Mouse (Mus musculus) kidney, postnatal 0 days (tissue): ENCODE measurements around the gene Gm10073. TPM values are rescaled to one million over a fixed set of nuclear protein-coding genes. Genes with fewer than 3 reads are reported as not detected.

Source experiments
- ATAC-seq: fragments of 200-750 bp; cut with Nextera tagmentation; replicated peaks from 2 replicates; pipeline ENCODE4 v1.8.0; 2017; ENCODE audit warnings: low read depth, moderate number of reproducible peaks, moderate TSS enrichment, moderate library complexity; ENCODE audit not compliant: low FRiP score
- DNase-seq: peaks from one replicate; pipeline ENCODE4 v3.0.0-alpha.2; 2016; ENCODE audit warnings: low spot score
- H3K27ac ChIP-seq: fragments of 300-500 bp; sonication (generic); 2 replicates; pipeline ENCODE4 v1.5.1; 2014; ENCODE audit warnings: mild to moderate bottlenecking
- H3K27me3 ChIP-seq: fragments of 300-500 bp; sonication (generic); 2 replicates; pipeline ENCODE4 v1.6.1; 2014; ENCODE audit warnings: low read length, mixed read lengths; ENCODE audit not compliant: insufficient read depth
- H3K36me3 ChIP-seq: fragments of 300-500 bp; sonication (generic); 2 replicates; pipeline ENCODE4 v1.6.1; 2014; ENCODE audit warnings: low read length, mixed read lengths; ENCODE audit not compliant: insufficient read depth
- H3K4me1 ChIP-seq: fragments of 300-500 bp; sonication (generic); replicated peaks from 2 replicates; pipeline ENCODE4 v1.6.1; 2014; ENCODE audit warnings: antibody characterized with exemption, low read length, mixed read lengths; ENCODE audit not compliant: insufficient read depth
- H3K4me2 ChIP-seq: fragments of 300-500 bp; sonication (generic); 2 replicates; pipeline ENCODE4 v1.6.1; 2014; ENCODE audit warnings: mild to moderate bottlenecking, low read length, moderate library complexity, mixed read lengths
- H3K4me3 ChIP-seq: fragments of 300-500 bp; sonication (generic); replicated peaks from 2 replicates; pipeline ENCODE4 v1.5.1; 2014; ENCODE audit warnings: low read depth, low read length
- H3K9ac ChIP-seq: fragments of 300-500 bp; sonication (generic); 2 replicates; pipeline ENCODE4 v1.6.1; 2014; ENCODE audit warnings: low read depth, low read length
- H3K9me3 ChIP-seq: fragments of 300-500 bp; sonication (generic); replicated peaks from 2 replicates; pipeline ENCODE4 v1.6.1; 2016; ENCODE audit warnings: low read length, inconsistent platforms, mixed read lengths
- CTCF ChIP-seq: IDR thresholded peaks from 2 replicates; pipeline ENCODE4 v1.5.1; 2016; ENCODE audit warnings: antibody characterized with exemption, low read depth, mild to moderate bottlenecking, moderate library complexity
- WGBS: fragments of 180-500 bp; shearing (Covaris S2); extraction: QIAGEN DNeasy Blood & Tissue Kit; methylation state at CpG from one replicate; pipeline ENCODE4 v1.1.7; 2014; 5-methylcytosine and 5-hydroxymethylcytosine counted together
- polyA plus RNA-seq: library from polyadenylated mRNA; unstranded; fragments of >200 nt; fragmentation: Nextera tagmentation; extraction: Ambion mirVana; gene quantifications from 2 replicates; pipeline ENCODE4 v1.2.1, GENCODE M21; 2015

Gm10073 gene
- polyA plus RNA-seq, 1 experiment from 2014 or later = 15.1 TPM

- ATAC-seq (no peak), DNase-seq (no peak)
- Histone ChIP-seq H3K4me2 (no peak overlapping the region), H3K27ac (no peak overlapping the region), H3K9me3 (no peaks in the 10 kb centered on the region), H3K36me3 (peaks cover 14% of the 10 kb centered on the region; the same call in 1 of the 2 replicates), H3K4me1 (no peaks in the 10 kb centered on the region), H3K27me3 (no peaks in the 10 kb centered on the region), H3K4me3 (no peak overlapping the region), H3K9ac (no peak overlapping the region)
- WGBS = 71% methylated on average over 10 of the region's 10 CpGs
- no peak for TF ChIP-seq CTCF
Measured at GRCm38 (mm10) chr8:106548366-106548936, 24.8 kb downstream of the Gm10073 start.

- no peaks in the 10 kb centered on the region for H3K4me1 ChIP-seq
- DNase-seq (no peak), ATAC-seq (no peak)
- H3K4me3 ChIP-seq = no peak overlapping the region
- H3K27ac ChIP-seq = no peak overlapping the region
- 82% methylated on average over 7 of the region's 7 CpGs for WGBS
- H3K27me3 ChIP-seq = no peaks in the 10 kb centered on the region
- H3K4me2 ChIP-seq = no peak overlapping the region
- H3K9me3 ChIP-seq = no peaks in the 10 kb centered on the region
- peaks cover 14% of the 10 kb centered on the region; the same call in 1 of the 2 replicates for H3K36me3 ChIP-seq
- no peak overlapping the region for H3K9ac ChIP-seq
- no peak for TF ChIP-seq CTCF
Measured at GRCm38 (mm10) chr8:106546746-106547145, 26.5 kb downstream of the Gm10073 start.

DNA sequence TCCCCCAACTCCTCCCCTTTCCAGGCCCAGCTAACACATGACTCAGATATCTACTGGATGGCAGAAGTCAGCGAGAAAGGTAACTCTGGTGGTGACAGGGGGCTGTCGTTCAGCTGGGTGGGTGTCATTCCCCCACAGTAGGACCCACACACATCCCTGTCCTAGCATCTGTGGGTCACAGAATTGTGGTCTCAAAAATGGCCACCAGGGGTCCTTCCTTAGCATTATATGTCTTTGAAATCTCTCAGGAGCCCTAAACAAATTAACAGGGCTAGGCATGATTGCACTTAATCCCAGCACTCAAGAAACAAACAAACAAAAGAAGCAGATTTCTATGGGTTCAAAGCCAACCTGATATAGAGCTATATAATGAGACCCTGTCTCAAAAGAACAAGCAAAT lies 28.1 kb downstream of the Gm10073 start:
- H3K4me1 ChIP-seq = no peaks in the 10 kb centered on the region
- peaks cover 14% of the 10 kb centered on the region; the same call in 1 of the 2 replicates for H3K36me3 ChIP-seq
- H3K9me3 ChIP-seq = no peaks in the 10 kb centered on the region
- DNase-seq (no peak), ATAC-seq (no peak)
- no peak overlapping the region for H3K4me3 ChIP-seq
- H3K9ac ChIP-seq = no peak overlapping the region
- H3K4me2 ChIP-seq = no peak overlapping the region
- peak; percentile 47 for TF ChIP-seq CTCF
- no peak overlapping the region for H3K27ac ChIP-seq
- 80% methylated on average over 2 of the region's 2 CpGs for WGBS
- H3K27me3 ChIP-seq = no peaks in the 10 kb centered on the region

DNA sequence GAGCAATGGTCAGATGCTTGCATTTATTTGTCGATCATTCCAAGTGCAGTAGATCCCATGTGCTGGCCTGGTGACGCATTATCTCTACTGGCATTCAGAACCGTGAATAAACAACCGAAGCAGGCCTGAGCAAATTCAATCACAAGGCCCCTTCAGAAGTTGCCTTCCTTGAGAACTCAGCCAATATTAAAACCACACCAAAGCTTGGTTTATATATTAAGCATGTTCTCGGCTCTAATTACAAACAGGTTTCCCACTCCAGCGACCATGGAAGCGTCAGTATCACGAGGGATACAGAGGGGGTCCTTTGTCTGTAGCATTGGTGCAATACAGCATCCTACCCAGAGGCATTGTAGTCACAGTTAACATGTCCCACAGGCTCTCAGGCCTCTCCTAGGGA lies 30.2 kb downstream of the Gm10073 start:
- Histone ChIP-seq H3K9me3 (no peaks in the 10 kb centered on the region), H3K4me2 (no peak overlapping the region), H3K27me3 (no peaks in the 10 kb centered on the region), H3K9ac (no peak overlapping the region), H3K4me1 (no peaks in the 10 kb centered on the region), H3K27ac (no peak overlapping the region), H3K36me3 (peaks cover 14% of the 10 kb centered on the region; the same call in 1 of the 2 replicates), H3K4me3 (no peak overlapping the region)
- 50% methylated on average over 8 of the region's 8 CpGs for WGBS
- DNase-seq (no peak), ATAC-seq (no peak)
- TF ChIP-seq CTCF = no peak

DNA sequence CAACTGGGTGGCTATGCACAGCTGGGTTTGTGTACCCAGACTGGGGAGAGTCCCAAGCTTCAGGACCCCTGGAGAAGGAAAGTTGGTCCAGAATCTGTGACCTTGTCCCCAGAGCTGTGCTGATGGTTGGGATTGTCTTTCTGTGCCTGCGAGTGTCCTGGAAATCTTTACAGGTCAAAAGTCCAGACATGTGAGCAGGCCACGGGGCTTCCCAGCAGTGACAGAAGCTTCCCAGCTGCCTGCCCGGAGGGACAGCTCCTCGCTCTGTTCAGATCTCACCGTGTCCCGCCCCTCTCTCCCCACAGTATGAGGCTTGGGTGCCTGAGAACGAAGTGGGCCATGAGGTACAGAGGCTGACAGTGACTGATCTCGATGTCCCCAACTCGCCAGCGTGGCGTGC lies 32.3 kb downstream of the Gm10073 start:
- Histone ChIP-seq H3K9ac (no peak overlapping the region), H3K4me3 (no peak overlapping the region), H3K4me2 (no peak overlapping the region), H3K36me3 (peaks cover 12% of the 10 kb centered on the region; the same call in 1 of the 2 replicates), H3K27ac (no peak overlapping the region), H3K27me3 (no peaks in the 10 kb centered on the region), H3K9me3 (no peaks in the 10 kb centered on the region), H3K4me1 (no peaks in the 10 kb centered on the region)
- ATAC-seq (no peak), DNase-seq (no peak)
- no peak for TF ChIP-seq CTCF
- WGBS = 63% methylated on average over 11 of the region's 11 CpGs

GRCm38 (mm10) chr8:106539193-106539592 lies 34.1 kb downstream of the Gm10073 start:
- Histone ChIP-seq H3K36me3 (peaks cover 6% of the 10 kb centered on the region; the same call in 1 of the 2 replicates), H3K27ac (no peak overlapping the region), H3K4me1 (no peaks in the 10 kb centered on the region), H3K9ac (no peak overlapping the region), H3K9me3 (no peaks in the 10 kb centered on the region), H3K27me3 (no peaks in the 10 kb centered on the region), H3K4me2 (no peak overlapping the region), H3K4me3 (no peak overlapping the region)
- no peak for DNase-seq
- no peak for ATAC-seq
- WGBS = 24% methylated on average over 5 of the region's 5 CpGs
- no peak for TF ChIP-seq CTCF

GRCm38 (mm10) chr8:106535448-106535847 lies 37.8 kb downstream of the Gm10073 start:
- Histone ChIP-seq H3K4me2 (no peak overlapping the region), H3K4me3 (no peak overlapping the region), H3K9me3 (no peaks in the 10 kb centered on the region), H3K27ac (no peak overlapping the region), H3K27me3 (no peaks in the 10 kb centered on the region), H3K9ac (no peak overlapping the region), H3K4me1 (no peaks in the 10 kb centered on the region), H3K36me3 (no peaks in the 10 kb centered on the region)
- no peak for ATAC-seq
- peak; percentile 61 for TF ChIP-seq CTCF
- 80% methylated on average over 4 of the region's 4 CpGs for WGBS
- no peak for DNase-seq
